Mouse (Mus musculus): ENCODE measurements around the gene 2410137M14Rik.
A peak's percentile ranks its signal among the peaks of the same experiment; 100 is the strongest.

The 2410137M14Rik gene

DNA sequence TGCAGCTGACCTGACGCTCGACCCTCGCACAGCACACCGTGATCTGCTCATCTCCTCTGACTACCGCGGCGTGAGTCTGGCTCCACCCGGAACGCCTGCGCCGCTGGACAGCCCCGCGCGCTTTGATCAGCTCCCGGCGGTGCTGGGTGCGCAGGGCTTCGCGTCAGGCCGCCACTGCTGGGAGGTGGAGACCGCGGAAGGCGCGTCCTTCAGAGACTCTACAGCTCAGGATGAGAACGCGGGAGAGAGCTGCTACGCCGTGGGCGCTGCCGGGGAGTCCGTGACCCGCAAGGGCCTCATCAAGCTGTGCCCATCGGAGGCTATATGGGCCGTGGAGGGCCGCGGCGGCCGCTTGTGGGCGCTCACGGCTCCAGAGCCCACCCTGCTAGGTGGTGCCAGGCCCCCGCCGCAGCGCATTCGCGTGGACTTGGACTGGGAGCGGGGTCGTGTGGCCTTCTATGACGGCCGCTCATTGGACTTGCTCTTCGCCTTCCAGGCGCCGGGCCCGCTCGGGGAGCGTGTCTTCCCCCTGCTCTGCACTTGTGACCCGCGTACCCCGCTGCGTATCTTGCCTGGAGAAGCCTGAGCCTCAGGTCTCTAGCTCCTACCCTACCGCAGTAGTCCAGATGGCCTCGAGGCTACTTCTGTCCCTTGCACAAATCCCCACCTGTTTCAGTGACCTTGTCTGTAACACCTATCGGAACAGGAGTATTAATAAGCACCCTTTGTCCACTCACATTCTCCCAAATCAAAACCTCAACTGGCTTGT is 33.8 kb downstream of the 2410137M14Rik start:
- no peak for DNase-seq

DNA sequence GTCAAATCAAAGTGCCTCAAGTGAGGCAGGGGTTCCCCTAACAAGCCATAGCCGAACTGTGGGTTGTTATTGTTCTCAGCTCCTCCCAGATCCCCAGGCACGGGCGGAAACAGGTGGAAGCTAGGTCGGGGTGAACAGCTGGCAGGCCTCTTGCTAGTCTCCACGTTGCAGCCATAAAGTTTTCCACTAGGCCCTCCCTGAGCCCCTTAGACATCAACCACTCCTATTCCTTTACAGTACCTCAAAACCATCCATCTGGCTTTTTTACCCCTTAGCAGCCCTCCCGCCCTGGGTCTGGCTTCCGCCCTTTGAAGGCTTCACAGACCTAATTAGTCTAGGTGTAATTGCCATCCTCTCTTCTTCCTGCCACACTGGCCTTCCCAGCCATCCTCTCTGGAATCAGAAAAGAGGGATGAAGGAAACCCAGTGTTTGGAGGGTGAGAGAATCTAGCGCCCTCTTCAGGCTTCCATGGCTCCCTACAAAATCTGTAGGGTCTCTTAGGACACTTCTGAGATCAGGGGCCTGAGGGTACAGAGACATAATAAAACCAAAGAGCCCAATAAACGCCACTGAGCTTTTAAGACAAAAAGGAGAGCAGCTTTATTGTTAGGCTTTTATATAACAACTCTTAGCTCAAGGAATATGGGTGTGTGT is 36.8 kb downstream of the 2410137M14Rik start:
- DNase-seq, result peak; percentile 52 to 66

DNA sequence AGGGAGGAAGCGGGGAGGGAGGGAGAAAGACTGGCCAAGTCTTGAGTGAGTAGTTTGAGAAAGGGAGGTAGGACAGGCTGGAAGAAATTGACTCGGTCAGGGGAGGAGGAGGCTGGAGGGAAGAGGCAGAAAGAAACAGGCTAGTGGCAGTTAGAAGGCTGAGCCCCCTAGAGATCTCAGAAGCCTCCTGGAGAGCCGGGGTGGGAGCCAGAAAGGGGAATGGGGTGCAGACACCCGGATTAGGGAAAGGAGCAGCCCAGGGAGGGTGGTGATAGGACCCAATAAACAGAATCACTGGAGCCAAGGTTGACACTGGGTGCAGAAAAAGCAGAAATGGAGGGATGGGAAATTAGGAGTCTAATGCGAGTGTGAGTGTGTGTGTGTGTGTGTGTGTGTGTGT is 37.3 kb downstream of the 2410137M14Rik start:
- no peak for DNase-seq

DNA sequence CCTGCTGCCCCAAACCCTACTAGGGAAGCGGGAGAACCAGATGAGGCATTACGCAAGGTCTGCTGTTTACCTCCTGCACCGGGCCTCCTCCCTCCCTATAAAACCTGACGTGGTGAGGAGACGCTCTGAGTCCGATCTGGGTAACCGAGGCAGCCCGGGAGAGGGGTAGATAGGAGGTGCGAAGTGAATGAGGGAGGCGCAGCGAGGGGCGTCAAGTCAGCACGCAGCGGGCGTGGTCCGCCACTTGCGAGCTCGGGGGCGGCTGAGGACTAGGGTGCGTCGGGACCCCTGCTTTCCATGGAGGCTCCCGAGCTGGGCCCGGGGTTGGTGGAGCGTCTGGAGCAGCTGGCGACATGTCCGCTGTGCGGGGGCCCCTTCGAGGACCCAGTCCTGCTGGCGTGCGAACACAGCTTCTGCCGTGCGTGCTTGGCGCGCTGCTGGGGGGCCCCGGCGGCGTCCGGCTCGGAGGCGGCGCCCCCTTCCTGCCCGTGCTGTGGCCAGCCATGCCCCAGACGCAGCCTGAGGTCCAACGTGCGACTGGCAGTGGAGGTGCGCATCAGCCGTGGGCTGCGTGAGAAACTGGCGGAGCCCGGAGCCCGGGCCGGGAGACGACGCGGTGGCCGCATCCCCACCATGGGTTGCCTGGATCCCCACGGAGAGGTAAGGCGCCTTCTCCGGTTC is 38.1 kb downstream of the 2410137M14Rik start, which contains the start of gene Rnf39:
Rnf39 (plus strand) TSS at position 128 of the 681 bp plus-strand sequence.
- DNase-seq, result peak in 1 of 2 experiments; percentile 19

DNA sequence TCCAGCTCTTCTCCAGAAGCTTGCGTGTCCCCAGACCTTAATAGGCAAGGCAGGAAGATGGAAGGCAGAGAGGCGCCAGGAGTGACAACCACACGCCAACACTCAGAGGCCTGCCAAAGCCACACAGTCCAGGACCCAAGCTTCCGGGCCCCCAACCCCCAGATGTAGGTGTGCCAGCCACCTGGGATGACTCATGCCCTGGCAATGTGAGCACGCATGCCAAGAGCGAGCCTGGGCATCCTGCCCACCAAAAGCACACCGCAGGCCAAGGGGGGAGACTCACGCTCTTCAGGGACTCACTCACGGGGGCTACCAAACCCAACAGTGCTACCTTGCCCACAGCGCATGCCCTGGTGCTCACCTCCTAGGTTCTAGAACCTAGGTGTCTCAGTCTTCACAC is 38.6 kb downstream of the 2410137M14Rik start:
- DNase-seq, result peak; percentile 35 to 43

DNA sequence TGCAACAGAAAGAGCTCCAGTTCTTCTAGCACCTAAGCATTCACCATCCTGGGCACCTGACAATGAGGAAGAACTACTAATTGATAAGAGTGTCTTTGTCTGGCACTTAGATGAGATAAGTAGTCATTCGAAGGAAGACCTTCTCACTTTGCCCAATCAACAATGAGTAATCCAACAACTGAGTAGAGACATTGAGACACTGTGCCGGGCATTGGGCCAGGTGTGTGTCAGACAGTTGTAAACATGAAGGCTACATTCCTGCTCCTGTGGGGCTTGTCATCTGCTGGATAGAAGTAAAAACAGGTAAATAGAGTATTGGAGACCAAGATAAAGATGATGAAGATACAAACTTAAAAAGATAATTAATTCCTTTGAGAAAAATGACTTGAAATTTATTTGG is 43.0 kb downstream of the 2410137M14Rik start:
- DNase-seq, result no peak

DNA sequence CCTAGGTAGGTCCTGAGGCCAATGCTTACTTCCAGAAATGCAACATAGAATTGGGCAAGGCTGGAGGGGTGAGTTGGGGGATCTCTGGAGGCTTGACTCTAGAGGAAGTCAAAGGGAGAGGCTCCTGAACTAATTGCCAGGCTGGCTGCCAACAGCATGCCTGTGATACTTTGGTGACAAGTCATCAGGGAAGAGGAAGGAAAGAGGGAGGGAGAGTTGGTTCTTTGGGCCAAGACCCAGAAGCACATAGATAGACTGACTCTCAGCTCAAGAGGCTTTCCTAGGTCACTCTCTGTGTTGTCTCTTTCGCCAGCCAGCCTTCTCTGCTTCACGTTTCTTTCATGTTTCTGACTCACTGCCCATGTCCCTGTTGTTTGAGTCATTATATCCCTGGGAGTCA is 49.2 kb downstream of the 2410137M14Rik start:
- no peak for DNase-seq

DNA sequence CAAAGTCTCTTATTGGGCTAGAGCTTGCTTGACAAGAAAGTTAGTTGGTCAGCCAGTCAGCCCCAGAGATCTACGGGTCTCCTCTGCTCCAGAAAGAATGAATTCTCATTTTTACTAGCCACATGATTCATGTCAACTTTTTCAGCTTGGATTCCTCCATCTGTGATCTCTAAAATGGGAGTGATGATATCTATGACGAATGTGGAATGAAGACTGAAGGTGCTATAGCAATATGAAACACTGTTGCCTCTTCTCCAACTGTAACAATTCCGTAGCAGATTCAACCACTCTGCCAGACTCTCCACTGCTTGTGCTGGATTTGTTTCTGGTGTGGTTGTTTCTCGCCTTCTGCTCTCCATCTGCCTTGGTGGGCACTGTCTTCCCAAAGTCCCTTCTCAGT is 49.9 kb downstream of the 2410137M14Rik start:
- no peak for DNase-seq

DNA sequence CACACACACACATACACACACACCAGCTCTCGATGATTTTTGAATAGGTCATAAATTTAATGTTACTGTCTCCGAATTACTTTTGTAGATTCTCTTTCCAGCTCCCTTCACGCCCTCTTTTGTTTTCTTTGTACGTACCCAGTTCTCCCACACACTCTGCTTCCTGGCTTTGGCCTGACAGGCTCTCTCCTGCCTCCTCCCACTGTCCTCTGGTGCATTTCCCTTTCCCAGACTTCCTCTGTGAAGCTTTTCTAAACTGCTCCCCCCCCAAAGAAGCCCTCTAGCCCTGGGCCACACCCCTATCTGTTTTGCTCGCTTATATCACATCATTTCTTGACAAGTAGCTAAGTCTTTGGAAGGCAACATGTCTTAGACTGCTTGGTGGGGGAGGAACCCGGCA is 50.8 kb downstream of the 2410137M14Rik start:
- no peak for DNase-seq

DNA sequence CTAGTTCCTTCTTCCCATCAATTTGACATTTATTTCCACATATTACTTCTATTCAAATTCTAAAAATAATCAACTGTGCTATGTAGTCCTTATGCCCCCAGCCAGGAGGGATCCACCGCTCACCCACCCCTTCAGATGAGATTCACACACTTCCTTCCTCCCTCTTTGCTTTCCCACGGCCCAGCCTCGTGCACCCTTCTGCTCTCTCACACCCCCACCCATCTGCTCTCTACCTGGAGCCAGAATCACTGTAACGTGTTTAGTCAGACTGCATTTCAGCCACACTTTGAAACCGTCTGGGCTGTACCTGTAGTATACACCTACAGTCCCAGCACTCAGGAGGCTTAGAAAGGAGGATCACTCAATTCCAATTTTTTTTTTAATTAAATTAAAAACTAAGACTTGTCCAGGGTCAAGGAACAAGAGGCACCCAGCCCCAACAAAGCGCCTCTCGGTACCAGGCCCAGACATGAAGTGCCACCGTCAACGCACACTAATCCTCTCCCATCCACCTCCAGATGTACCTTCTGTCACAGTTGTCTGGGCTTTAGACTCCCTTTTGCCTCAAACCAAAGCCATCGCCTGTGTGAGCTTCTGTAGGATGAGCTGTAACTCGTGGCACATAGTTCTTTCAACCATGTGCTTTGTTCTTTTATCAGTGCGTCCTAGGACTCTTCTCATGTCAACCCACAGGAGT is 51.7 kb downstream of the 2410137M14Rik start:
- no peak for DNase-seq

All from thymus, adult 18-20 months (tissue).